Mouse (Mus musculus) thymus, adult 2 months (tissue): ENCODE measurements around the gene Npr1. TPM values are rescaled to one million over a fixed set of nuclear protein-coding genes. Genes with fewer than 3 reads are reported as not detected.

ENCODE experiments used
- DNase-seq: peaks from one replicate; pipeline ENCODE4 v3.0.0; 2021
- H3K27ac ChIP-seq: fragments of 200-500 bp; 2 replicates; pipeline ENCODE4 v1.5.1; 2012; ENCODE audit warnings: low read length, control low read depth; ENCODE audit not compliant: control insufficient read depth, insufficient read depth
- H3K27me3 ChIP-seq: fragments of 200-500 bp; 2 replicates; pipeline ENCODE4 v1.6.1; 2012; ENCODE audit warnings: mild to moderate bottlenecking, low read length, moderate library complexity, mixed read lengths; ENCODE audit not compliant: control insufficient read depth, insufficient read depth
- H3K36me3 ChIP-seq: fragments of 200-500 bp; 2 replicates; pipeline ENCODE4 v1.6.1; 2012; ENCODE audit warnings: mild to moderate bottlenecking, low read length, moderate library complexity; ENCODE audit not compliant: control insufficient read depth, insufficient read depth
- H3K4me1 ChIP-seq: fragments of 200-500 bp; replicated peaks from 2 replicates; pipeline ENCODE4 v1.6.1; 2012; ENCODE audit warnings: low read length; ENCODE audit not compliant: control insufficient read depth, insufficient read depth
- H3K4me3 ChIP-seq: fragments of 200-500 bp; 2 replicates; pipeline ENCODE4 v1.5.1; 2012; ENCODE audit warnings: mild to moderate bottlenecking, low read length, control low read depth, moderate library complexity; ENCODE audit not compliant: control insufficient read depth, insufficient read depth
- CTCF ChIP-seq: fragments of 200-500 bp; IDR thresholded peaks from 2 replicates; pipeline ENCODE4 v1.5.1; 2012; ENCODE audit warnings: mild to moderate bottlenecking, control low read depth, low read length, moderate library complexity, borderline replicate concordance; ENCODE audit not compliant: control insufficient read depth, poor library complexity, insufficient read depth; ENCODE audit errors: extremely low read depth
- POLR2A ChIP-seq: fragments of 200-500 bp; IDR thresholded peaks from 2 replicates; pipeline ENCODE4 v1.6.1; 2012; ENCODE audit warnings: mild to moderate bottlenecking, low read length, control low read depth, moderate library complexity; ENCODE audit not compliant: control insufficient read depth, poor library complexity, insufficient read depth; ENCODE audit errors: extremely low read depth
- WGBS: fragments of 180-500 bp; shearing (Covaris S2); methylation state at CpG from one replicate; pipeline ENCODE4 v1.1.7; 2018; 5-methylcytosine and 5-hydroxymethylcytosine counted together
- polyA plus RNA-seq: library from polyadenylated mRNA; depleted of rRNA; stranded (reverse); fragments of >200 nt; gene quantifications from 2 replicates; pipeline ENCODE4 v1.2.3, GENCODE M21; 2012; rRNA removed

The Npr1 gene
- polyA plus RNA-seq = 9.2 and 11.4 TPM in 2 replicates

DNA sequence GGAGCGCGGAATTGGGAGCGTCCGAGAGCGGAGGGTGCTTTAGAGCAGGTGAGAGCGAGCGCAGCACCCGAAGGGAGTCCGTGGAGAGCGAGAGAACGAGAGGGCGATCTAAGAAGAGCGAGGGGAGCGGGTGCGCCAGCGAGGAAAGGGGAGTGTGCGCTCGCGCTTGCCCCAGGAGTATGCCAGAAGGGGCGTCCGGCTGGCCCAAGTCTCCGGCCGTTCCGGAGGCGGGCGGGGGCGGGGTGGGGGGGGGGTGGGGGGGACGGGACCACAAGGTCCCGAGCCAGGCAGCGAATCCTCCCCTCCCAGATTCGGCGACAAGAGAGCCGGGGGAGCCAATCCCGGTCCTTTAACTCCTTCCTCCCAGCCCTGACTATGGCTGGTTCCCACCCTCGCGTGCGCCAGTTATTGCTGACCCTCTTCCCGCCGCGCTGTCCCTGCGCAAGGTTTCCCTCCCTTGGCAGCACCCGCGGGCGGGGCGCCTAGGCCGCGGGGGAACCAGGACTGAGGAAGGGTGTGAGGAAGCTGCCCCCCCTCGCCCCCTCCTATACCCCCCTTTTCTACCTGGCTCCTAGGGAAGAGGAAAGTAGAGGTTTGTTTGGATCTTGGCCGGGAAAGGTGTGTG lies at the start of gene Npr1:
Gene Npr1, minus strand, starts transcription at position 181 of the 625 bp plus-strand sequence.
- DNase-seq = no peak
- H3K27me3 ChIP-seq = peaks cover 16% of the 10 kb centered on the region; the same call in 1 of the 2 replicates
- H3K4me1 ChIP-seq = peaks cover 9% of the 10 kb centered on the region; the same call in 1 of the 2 replicates

DNA sequence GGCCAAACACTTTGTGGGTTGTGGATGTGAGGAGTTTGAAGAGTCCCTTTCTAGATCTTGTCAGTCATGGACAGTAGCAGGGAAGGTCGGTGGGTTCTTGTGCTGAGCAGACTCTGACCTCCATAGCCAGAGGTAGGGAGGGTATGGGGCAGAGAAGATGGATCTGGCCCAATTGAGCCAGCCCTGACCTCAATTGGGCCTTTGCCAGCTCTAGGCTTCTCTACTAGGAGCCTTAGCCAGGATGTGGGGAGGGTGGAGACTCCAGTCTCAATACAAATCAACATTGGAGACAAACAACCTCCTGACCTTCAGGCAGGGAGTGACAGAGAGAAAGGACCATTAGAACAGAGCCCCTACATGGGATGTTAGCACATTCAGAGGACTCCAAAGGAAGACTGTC lies 49.6 kb upstream of the Npr1 start:
- Histone ChIP-seq H3K36me3 (no peaks in the 10 kb centered on the region), H3K4me1 (peaks cover 17% of the 10 kb centered on the region), H3K4me3 (peak overlapping the region; percentile 90), H3K27ac (no peak overlapping the region), H3K27me3 (no peaks in the 10 kb centered on the region)
- 12% methylated on average over 1 of the region's 1 CpGs for WGBS
- no peak for TF ChIP-seq CTCF
- no peak for TF ChIP-seq POLR2A
- no peak for DNase-seq

More for the DNA sequence above, at the start of gene Npr1:
- H3K27ac ChIP-seq = no peak within 1 kb of the TSS
- WGBS = 2% methylated on average over 45 of the region's 49 CpGs
- peak within 1 kb of the TSS; percentile 42 for H3K4me3 ChIP-seq
- H3K36me3 ChIP-seq = no peaks in the 10 kb centered on the region
- TF ChIP-seq CTCF = no peak

DNA sequence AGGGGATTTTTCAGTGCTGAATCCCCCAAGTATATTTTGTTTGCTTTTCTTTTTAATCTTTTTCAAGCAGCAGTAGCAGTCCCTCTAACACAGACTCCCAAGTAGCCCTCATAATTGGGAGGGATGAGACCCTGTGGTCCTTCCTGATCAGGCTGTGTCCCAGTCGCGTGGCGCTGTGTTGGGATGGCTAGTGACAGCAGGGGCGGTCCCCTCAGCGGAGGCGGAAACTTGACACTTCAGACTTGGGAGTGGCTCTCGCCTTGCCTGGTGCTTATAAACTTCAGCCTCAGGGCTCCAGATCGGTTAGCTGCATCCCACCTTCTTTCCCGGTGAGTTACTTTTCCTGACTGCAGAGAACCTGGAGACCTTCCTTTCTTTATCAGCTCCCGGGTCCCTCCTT lies 49.0 kb upstream of the Npr1 start:
- H3K27ac ChIP-seq = no peak overlapping the region
- TF ChIP-seq POLR2A = no peak
- no peak for TF ChIP-seq CTCF
- no peaks in the 10 kb centered on the region for H3K27me3 ChIP-seq
- peaks cover 17% of the 10 kb centered on the region for H3K4me1 ChIP-seq
- H3K36me3 ChIP-seq = no peaks in the 10 kb centered on the region
- peak overlapping the region; percentile 90 for H3K4me3 ChIP-seq
- under 1% methylated on average over 10 of the region's 10 CpGs for WGBS
- peak; percentile 66 for DNase-seq

DNA sequence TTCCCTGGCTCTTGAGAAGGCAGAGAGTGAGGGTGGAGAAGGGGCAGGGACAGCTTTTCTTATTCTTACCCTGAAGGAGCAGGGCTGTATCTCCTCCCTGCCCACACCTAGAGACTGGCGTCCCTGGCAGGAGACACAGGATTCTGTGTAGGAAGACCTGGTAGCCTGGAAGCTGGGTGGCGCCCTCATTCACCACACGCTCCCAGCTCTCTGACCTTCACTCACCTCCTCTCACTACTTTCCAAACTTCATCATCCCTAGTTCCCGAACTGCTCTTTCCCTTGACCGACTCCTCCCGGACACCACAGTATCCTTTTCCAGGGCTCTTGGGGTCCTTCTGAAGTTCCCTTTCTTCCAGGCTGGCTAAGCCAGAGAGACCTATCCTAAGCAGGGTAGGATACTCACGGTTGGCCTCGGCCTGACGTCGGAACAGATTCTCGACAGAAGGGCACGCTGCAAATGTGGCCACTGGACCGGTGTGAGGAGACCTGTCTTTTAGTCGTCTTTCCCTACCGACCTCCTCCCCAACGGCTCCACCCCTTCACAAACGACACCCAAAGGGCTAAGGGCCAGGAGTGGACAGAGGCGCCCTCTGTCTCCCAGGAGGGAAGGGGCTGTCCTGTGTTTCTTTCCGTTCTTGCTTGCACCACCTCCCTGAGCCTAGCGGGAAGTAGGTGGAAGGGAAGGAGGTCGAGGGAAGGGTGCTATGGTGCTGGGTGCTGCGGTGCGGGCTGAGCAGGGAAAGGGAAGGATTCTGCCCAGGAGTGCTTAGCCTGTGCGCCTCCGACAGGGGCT lies 48.3 kb upstream of the Npr1 start, which contains the start of the genes S100a1 and S100a13:
Gene S100a1, minus strand, starts transcription at position 597 of the 795 bp plus-strand sequence.
Gene S100a13, plus strand, starts transcription at position 640 of the 795 bp plus-strand sequence.
- Histone ChIP-seq H3K27me3 (no peaks in the 10 kb centered on the region), H3K27ac (no peak within 1 kb of the TSS), H3K4me1 (peaks cover 17% of the 10 kb centered on the region), H3K4me3 (peak within 1 kb of the TSS; percentile 90), H3K36me3 (no peaks in the 10 kb centered on the region)
- TF ChIP-seq POLR2A (no peak), CTCF (no peak)
- 13% methylated on average over 24 of the region's 25 CpGs for WGBS
- peak; percentile 28 for DNase-seq

DNA sequence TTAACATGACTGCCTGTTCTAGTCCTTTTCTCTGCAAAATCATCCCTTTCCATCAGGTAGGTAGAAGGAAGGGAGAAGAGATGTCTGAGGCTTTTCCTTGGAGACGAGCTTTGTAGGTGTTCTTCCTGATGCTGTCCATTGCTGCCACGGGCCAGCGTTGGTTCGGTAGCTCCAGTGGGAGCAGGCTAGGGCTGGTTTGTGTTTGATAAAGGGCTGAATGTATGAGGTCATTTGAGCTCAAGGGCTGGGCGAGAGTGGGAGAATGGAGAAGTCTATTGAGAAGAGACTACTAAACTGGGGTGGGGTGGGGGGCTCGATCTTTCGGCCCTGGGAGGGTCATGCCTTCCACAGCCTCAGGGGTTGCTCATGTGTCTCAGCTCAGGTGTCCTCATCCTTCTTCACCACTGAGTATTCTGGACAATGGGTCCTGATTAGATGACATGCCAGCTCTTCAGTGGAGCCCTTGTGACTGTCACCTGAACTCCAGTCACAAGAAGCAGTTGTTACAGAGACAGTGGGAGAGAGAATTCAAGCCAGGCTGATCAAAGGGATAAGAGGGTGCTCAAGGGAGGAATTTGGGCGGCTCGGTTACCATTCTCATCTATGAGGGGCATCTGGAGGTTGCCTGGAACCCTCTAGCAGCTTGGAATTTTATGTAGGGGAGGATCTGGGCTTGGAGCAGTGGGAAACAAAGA lies 47.4 kb upstream of the Npr1 start:
- no peak for DNase-seq

DNA sequence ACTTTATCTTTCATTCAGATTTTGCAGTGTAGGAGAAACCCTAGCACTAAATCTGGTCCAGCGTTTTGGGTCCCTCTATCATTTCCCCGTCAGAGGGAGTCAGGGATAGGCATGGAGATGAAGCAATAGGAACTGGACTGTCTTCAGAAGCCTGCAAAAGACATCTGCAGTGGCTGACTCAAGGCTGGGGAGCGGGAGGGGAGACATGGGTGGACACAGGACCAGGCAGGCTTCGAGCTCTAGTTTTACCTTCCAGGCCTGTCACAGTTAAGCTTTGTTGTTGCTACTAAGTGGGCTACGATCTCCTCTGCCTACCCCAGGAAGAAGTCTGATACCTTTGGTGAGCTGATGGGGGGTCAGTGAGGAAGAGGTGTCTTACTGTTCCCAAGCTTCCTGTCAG lies 46.6 kb upstream of the Npr1 start:
- peaks cover 1% of the 10 kb centered on the region; the same call in 1 of the 2 replicates for H3K36me3 ChIP-seq
- H3K27ac ChIP-seq = no peak overlapping the region
- 97% methylated on average over 5 of the region's 5 CpGs for WGBS
- H3K4me1 ChIP-seq = peaks cover 17% of the 10 kb centered on the region
- no peaks in the 10 kb centered on the region for H3K27me3 ChIP-seq
- H3K4me3 ChIP-seq = no peak overlapping the region
- TF ChIP-seq POLR2A (no peak), CTCF (no peak)
- no peak for DNase-seq

More for the DNA sequence above, 47.4 kb upstream of the Npr1 start:
- Histone ChIP-seq H3K27ac (no peak overlapping the region), H3K36me3 (no peaks in the 10 kb centered on the region), H3K4me1 (peaks cover 17% of the 10 kb centered on the region), H3K27me3 (no peaks in the 10 kb centered on the region), H3K4me3 (no peak overlapping the region)
- 96% methylated on average over 9 of the region's 9 CpGs for WGBS
- TF ChIP-seq CTCF = no peak
- TF ChIP-seq POLR2A = no peak
